Mouse (Mus musculus): ENCODE data around the gene Hoxc9. TPM values are rescaled to one million over a fixed set of nuclear protein-coding genes. Genes with fewer than 3 reads are reported as not detected.
A peak's percentile ranks its signal among the peaks of the same experiment; 100 is the strongest.

Hoxc9 gene
- polyA plus RNA-seq, 2 experiments = 0.03 TPM; not detected in 1

- no peak overlapping the region for H3K4me3 ChIP-seq (ENCODE audit: insufficient read depth in 1 of 2, low read depth in 2 of 2, low read length in 2 of 2)
- no peak overlapping the region for H3K9ac ChIP-seq (replicated peaks)
- ATAC-seq (ENCODE audit: insufficient read depth) = no peak
- no peak overlapping the region for H3K27ac ChIP-seq
- 2% methylated on average over 3 of the region's 3 CpGs for WGBS (ENCODE audit: insufficient replicate concordance)
- no peak for DNase-seq (ENCODE audit: low read depth in 3 of 3, low spot score in 3 of 3)
- TF ChIP-seq CTCF (IDR thresholded peaks at IDR 0.05; ENCODE audit: low read depth) = no peak
- TF ChIP-seq EP300 (IDR thresholded peaks at IDR 0.05; ENCODE audit: low read depth) = no peak
- H3K4me1 ChIP-seq (replicated peaks; ENCODE audit: control insufficient read depth in 2 of 2, insufficient read depth in 2 of 2, low read length in 1 of 2) = no peaks in the 10 kb centered on the region
- H3K4me2 ChIP-seq (ENCODE audit: low read depth) = no peak overlapping the region
- H3K27me3 ChIP-seq (ENCODE audit: control insufficient read depth, insufficient read depth, low read length) = peaks cover 96% of the 10 kb centered on the region
- no peaks in the 10 kb centered on the region for H3K36me3 ChIP-seq (replicated peaks; ENCODE audit: control insufficient read depth, insufficient read depth, low read depth)
- no peaks in the 10 kb centered on the region for H3K9me3 ChIP-seq (ENCODE audit: control insufficient read depth, low read length)
Measured at GRCm38 (mm10) chr15:102997431-102997830, 21.2 kb downstream of the Hoxc9 start.

- TF ChIP-seq CTCF (IDR thresholded peaks at IDR 0.05; ENCODE audit: low read depth) = no peak
- TF ChIP-seq EP300 (IDR thresholded peaks at IDR 0.05; ENCODE audit: low read depth) = no peak
- Histone ChIP-seq H3K27me3 (ENCODE audit: control insufficient read depth, insufficient read depth, low read length) (peaks cover 96% of the 10 kb centered on the region), H3K4me1 (replicated peaks; ENCODE audit: control insufficient read depth in 2 of 2, insufficient read depth in 2 of 2, low read length in 1 of 2) (no peaks in the 10 kb centered on the region), H3K36me3 (replicated peaks; ENCODE audit: control insufficient read depth, insufficient read depth, low read depth) (no peaks in the 10 kb centered on the region), H3K4me3 (ENCODE audit: insufficient read depth in 1 of 2, low read depth in 2 of 2, low read length in 2 of 2) (peak within 1 kb of the TSS in 1 of 2 experiments; percentile 12; a peak in 1 of 4 replicates), H3K9ac (replicated peaks) (no peak within 1 kb of the TSS), H3K4me2 (ENCODE audit: low read depth) (peak within 1 kb of the TSS; percentile 60), H3K9me3 (ENCODE audit: control insufficient read depth, low read length) (no peaks in the 10 kb centered on the region), H3K27ac (no peak within 1 kb of the TSS)
- ATAC-seq (ENCODE audit: insufficient read depth) (no peak), DNase-seq (ENCODE audit: low read depth in 3 of 3, low spot score in 3 of 3) (no peak)
- 2% methylated on average over 19 of the region's 19 CpGs for WGBS (ENCODE audit: insufficient replicate concordance)
Measured at GRCm38 (mm10) chr15:102997939-102998355, 21.7 kb downstream of the Hoxc9 start, which contains the start of gene Hoxc6. Hoxc6 (plus strand) TSS chr15:102998257.

GRCm38 (mm10) chr15:102998608-102999182 is 22.5 kb downstream of the Hoxc9 start:
- DNase-seq (ENCODE audit: low read depth in 3 of 3, low spot score in 3 of 3) = no peak
- Histone ChIP-seq H3K27ac (no peak overlapping the region), H3K4me3 (ENCODE audit: insufficient read depth in 1 of 2, low read depth in 2 of 2, low read length in 2 of 2) (peak overlapping the region in 1 of 2 experiments; percentile 12; a peak in 1 of 4 replicates), H3K27me3 (ENCODE audit: control insufficient read depth, insufficient read depth, low read length) (peaks cover 97% of the 10 kb centered on the region), H3K4me1 (replicated peaks; ENCODE audit: control insufficient read depth in 2 of 2, insufficient read depth in 2 of 2, low read length in 1 of 2) (no peaks in the 10 kb centered on the region), H3K4me2 (ENCODE audit: low read depth) (peak overlapping the region; percentile 60), H3K9ac (replicated peaks) (no peak overlapping the region), H3K9me3 (ENCODE audit: control insufficient read depth, low read length) (no peaks in the 10 kb centered on the region), H3K36me3 (replicated peaks; ENCODE audit: control insufficient read depth, insufficient read depth, low read depth) (no peaks in the 10 kb centered on the region)
- no peak for ATAC-seq (ENCODE audit: insufficient read depth)
- TF ChIP-seq CTCF (IDR thresholded peaks at IDR 0.05; ENCODE audit: low read depth) = no peak
- no peak for TF ChIP-seq EP300 (IDR thresholded peaks at IDR 0.05; ENCODE audit: low read depth)
- WGBS (ENCODE audit: insufficient replicate concordance) = under 1% methylated on average over 19 of the region's 19 CpGs

- Histone ChIP-seq H3K4me3 (ENCODE audit: insufficient read depth in 1 of 2, low read depth in 2 of 2, low read length in 2 of 2) (peak overlapping the region in 1 of 2 experiments; percentile 38; a peak in 2 of 4 replicates), H3K36me3 (replicated peaks; ENCODE audit: control insufficient read depth, insufficient read depth, low read depth) (no peaks in the 10 kb centered on the region), H3K27ac (no peak overlapping the region), H3K4me2 (ENCODE audit: low read depth) (peak overlapping the region; percentile 60), H3K9ac (replicated peaks) (no peak overlapping the region), H3K4me1 (replicated peaks; ENCODE audit: control insufficient read depth in 2 of 2, insufficient read depth in 2 of 2, low read length in 1 of 2) (no peaks in the 10 kb centered on the region), H3K9me3 (ENCODE audit: control insufficient read depth, low read length) (no peaks in the 10 kb centered on the region), H3K27me3 (ENCODE audit: control insufficient read depth, insufficient read depth, low read length) (peaks cover 99% of the 10 kb centered on the region)
- WGBS (ENCODE audit: insufficient replicate concordance) = 1% methylated on average over 33 of the region's 33 CpGs
- TF ChIP-seq EP300 (IDR thresholded peaks at IDR 0.05; ENCODE audit: low read depth) (no peak), CTCF (IDR thresholded peaks at IDR 0.05; ENCODE audit: low read depth) (no peak)
- no peak for DNase-seq (ENCODE audit: low read depth in 3 of 3, low spot score in 3 of 3)
- ATAC-seq (ENCODE audit: insufficient read depth) = peak; percentile 52; the same call in 1 of the 2 replicates
Measured at GRCm38 (mm10) chr15:102999183-102999831, 23.1 kb downstream of the Hoxc9 start.

GRCm38 (mm10) chr15:102999955-103000354 is 23.7 kb downstream of the Hoxc9 start:
- no peaks in the 10 kb centered on the region for H3K4me1 ChIP-seq (replicated peaks; ENCODE audit: control insufficient read depth in 2 of 2, insufficient read depth in 2 of 2, low read length in 1 of 2)
- TF ChIP-seq CTCF (IDR thresholded peaks at IDR 0.05; ENCODE audit: low read depth) (no peak), EP300 (IDR thresholded peaks at IDR 0.05; ENCODE audit: low read depth) (no peak)
- H3K27me3 ChIP-seq (ENCODE audit: control insufficient read depth, insufficient read depth, low read length) = peaks cover 99% of the 10 kb centered on the region
- H3K4me2 ChIP-seq (ENCODE audit: low read depth) = no peak overlapping the region
- H3K36me3 ChIP-seq (replicated peaks; ENCODE audit: control insufficient read depth, insufficient read depth, low read depth) = no peaks in the 10 kb centered on the region
- H3K9ac ChIP-seq (replicated peaks) = no peak overlapping the region
- no peaks in the 10 kb centered on the region for H3K9me3 ChIP-seq (ENCODE audit: control insufficient read depth, low read length)
- ATAC-seq (ENCODE audit: insufficient read depth) = no peak
- 10% methylated on average over 11 of the region's 11 CpGs for WGBS (ENCODE audit: insufficient replicate concordance)
- H3K4me3 ChIP-seq (ENCODE audit: insufficient read depth in 1 of 2, low read depth in 2 of 2, low read length in 2 of 2) = no peak overlapping the region
- no peak overlapping the region for H3K27ac ChIP-seq
- no peak for DNase-seq (ENCODE audit: low read depth in 3 of 3, low spot score in 3 of 3)
